Mouse (Mus musculus) small intestine, adult 2 months (tissue): ENCODE measurements at regions not wholly inside any gene's neighbourhood (a gene's known extent, or its start where the extent isn't known, plus 50 kb on each side); places are given as distances from the start of the nearest gene placed in this dataset.

Experiments
- H3K27ac ChIP-seq: fragments of 200-500 bp; 2 replicates; pipeline ENCODE4 v1.5.1; 2012; ENCODE audit warnings: low read depth, low read length, control low read depth, inconsistent platforms; ENCODE audit not compliant: insufficient read depth
- H3K27me3 ChIP-seq: fragments of 200-500 bp; 2 replicates; pipeline ENCODE4 v1.6.1; 2012; ENCODE audit warnings: mild to moderate bottlenecking, moderate library complexity, low read length, inconsistent platforms; ENCODE audit not compliant: control insufficient read depth, insufficient read depth
- H3K36me3 ChIP-seq: fragments of 200-500 bp; 2 replicates; pipeline ENCODE4 v1.6.1; 2012; ENCODE audit warnings: mild to moderate bottlenecking, low read length, control low read depth, inconsistent platforms; ENCODE audit not compliant: control insufficient read depth, insufficient read depth
- H3K4me1 ChIP-seq: fragments of 200-500 bp; 2 replicates; pipeline ENCODE4 v1.6.1; 2012; ENCODE audit warnings: low read length, inconsistent platforms, mixed read lengths; ENCODE audit not compliant: control insufficient read depth, insufficient read depth, insufficient read length
- H3K4me3 ChIP-seq: fragments of 200-500 bp; 2 replicates; pipeline ENCODE4 v1.5.1; 2012; ENCODE audit warnings: low read depth, mild to moderate bottlenecking, control low read depth, inconsistent platforms, low read length, moderate library complexity
- CTCF ChIP-seq: fragments of 200-500 bp; IDR thresholded peaks from 2 replicates; pipeline ENCODE4 v1.5.1; 2012; ENCODE audit warnings: low read depth, mild to moderate bottlenecking, control low read depth, inconsistent platforms, low read length, moderate library complexity, mixed read lengths; ENCODE audit not compliant: insufficient replicate concordance, insufficient read length; ENCODE audit errors: extremely low read depth
- POLR2A ChIP-seq: fragments of 200-500 bp; IDR thresholded peaks from 2 replicates; pipeline ENCODE4 v1.6.1; 2012; ENCODE audit warnings: low read depth, mild to moderate bottlenecking, control low read depth, inconsistent platforms, low read length, moderate library complexity
- WGBS: fragments of 180-500 bp; shearing (Covaris S2); methylation state at CpG from one replicate; pipeline ENCODE4 v1.1.7; 2018; 5-methylcytosine and 5-hydroxymethylcytosine counted together

- WGBS = 84% methylated on average over 5 of the region's 5 CpGs
- TF ChIP-seq CTCF (no peak), POLR2A (no peak)
- no peak overlapping the region for H3K27ac ChIP-seq
- no peak overlapping the region for H3K4me3 ChIP-seq
- H3K36me3 ChIP-seq = no peaks in the 10 kb centered on the region
- no peaks in the 10 kb centered on the region for H3K4me1 ChIP-seq
- no peaks in the 10 kb centered on the region for H3K27me3 ChIP-seq
Observed at GRCm38 (mm10) chr12:70774006-70774405, 51.3 kb upstream of the Frmd6 start.

- no peaks in the 10 kb centered on the region for H3K27me3 ChIP-seq
- no peak for TF ChIP-seq POLR2A
- no peak overlapping the region for H3K4me3 ChIP-seq
- no peaks in the 10 kb centered on the region for H3K4me1 ChIP-seq
- H3K27ac ChIP-seq = no peak overlapping the region
- WGBS = 73% methylated on average over 8 of the region's 8 CpGs
- no peaks in the 10 kb centered on the region for H3K36me3 ChIP-seq
Observed at GRCm38 (mm10) chr12:70774816-70775591, 50.3 kb upstream of the Frmd6 start.
